Mouse (Mus musculus): Measurements from ENCODE around the gene Usp53.

Gene Usp53

DNA sequence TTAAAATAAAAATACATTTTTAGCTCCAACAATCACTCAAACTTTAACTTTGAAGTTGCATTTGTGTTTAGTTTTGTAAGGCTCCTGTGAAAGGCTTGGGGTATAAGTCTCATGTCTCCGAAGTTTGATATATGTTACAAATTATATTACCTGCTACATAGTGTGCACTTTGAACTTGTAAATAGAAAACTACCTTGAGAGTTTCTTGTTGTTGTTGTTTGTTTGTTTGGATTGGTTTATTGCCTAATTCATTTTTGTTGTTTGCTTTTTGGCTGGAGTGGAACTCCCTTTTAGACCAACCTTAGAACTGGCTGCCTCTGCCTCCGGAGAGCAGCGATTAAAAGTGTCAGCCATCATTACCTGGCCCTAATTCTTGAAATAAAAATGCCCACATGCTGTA lies 89.5 kb downstream of the Usp53 start, which contains the start of gene Fabp2:
Fabp2 (plus strand) TSS at position 301 of the 400 bp plus-strand sequence.
- in situ Hi-C loops (cut with MboI, MseI) = no loop called here

DNA sequence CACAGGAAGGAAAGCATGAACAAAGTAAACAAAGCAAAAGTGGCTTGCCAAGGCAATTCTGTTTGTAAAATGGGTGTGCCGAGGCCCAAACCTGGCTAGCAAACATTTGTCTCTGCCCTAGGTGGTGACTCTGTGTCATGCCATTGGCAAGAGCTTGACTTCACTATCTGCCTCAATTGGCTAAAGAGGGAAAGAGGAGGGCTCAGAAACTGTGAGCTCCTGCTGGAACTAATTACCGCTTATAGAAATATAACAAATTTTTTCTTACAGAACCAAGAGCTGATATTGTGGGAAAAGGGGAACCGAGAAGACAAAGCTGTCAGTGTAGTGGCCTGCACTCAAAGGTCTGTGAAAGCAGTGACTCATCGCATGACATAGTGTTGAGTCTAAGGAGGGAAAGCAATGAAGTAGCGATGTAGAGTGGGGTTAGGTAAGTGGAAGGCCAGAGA lies 95.9 kb downstream of the Usp53 start:
- in situ Hi-C loops (cut with MboI, MseI) = no loop called here

DNA sequence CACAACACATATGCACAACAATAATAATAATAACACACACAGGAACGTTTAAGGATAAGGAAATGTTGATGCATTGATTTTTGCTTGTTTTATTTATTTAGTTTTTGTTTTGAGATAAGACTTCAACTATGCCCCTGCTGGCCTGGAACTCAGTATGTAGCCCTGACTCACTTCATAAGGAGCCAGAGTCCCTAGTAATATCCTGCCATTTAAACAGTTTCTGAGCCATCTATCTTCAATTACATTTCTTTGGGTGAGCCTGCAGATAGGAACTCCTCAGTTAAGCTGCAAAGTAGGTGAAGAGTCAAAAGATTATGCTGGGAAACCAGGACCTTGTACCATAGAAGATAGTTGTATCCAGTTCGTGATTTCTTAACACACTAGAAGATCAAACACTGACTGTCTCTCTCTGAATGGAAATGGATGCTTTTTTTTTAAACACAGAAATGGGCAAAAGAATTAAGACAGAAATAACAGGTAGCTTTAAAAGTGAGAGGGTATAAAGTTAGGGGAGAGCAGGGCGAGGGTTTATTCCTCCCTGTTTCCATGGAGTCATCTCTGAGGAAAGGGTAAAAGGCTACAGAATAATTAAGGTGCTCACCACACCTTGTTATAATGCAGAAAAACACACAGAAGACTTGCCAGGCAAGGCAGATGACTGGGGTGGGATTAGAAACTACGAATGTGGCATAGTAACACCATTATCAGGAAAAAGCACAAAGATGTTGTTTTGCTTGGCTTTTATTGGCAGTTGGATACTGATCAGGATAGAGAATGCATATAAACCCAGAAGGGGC lies 96.6 kb downstream of the Usp53 start:
- in situ Hi-C loops (cut with MboI, MseI) = no loop called here

Measured in T-helper 2 cell (primary cell).